Mouse (Mus musculus): ENCODE results near the gene Card19. TPM values are rescaled to one million over a fixed set of nuclear protein-coding genes. Genes with fewer than 3 reads are reported as not detected.

Gene Card19
- total and polyA plus RNA-seq, 3 experiments: 15.8 to 51.8 TPM; not detected in 1

DNA sequence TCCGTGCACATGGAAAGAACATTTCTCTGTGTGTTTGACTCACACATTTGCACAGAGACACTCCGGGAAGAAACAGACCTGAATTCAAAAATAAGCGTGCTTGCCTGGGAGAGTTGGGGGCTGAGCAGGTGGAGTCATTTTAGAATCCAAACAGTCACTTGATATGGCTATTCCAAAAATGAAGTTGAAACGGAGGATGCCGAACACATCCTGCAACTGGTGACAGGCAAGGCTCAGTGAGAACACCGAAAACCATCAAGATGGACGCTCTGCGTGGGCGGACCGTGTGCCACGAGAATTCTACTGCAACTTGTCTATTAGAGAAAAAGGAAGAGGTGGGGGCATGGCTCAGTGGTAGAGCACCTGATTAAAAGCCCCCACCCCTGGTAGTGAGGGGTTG, 45.2 kb downstream of the Card19 start:
- H3K4me3 ChIP-seq (ENCODE audit: control insufficient read depth in 1 of 2, insufficient read depth in 1 of 2, low read depth in 2 of 2, low read length in 2 of 2): no peak overlapping the region
- TF ChIP-seq POLR2A (IDR thresholded peaks at IDR 0.05; ENCODE audit: control insufficient read depth in 1 of 2, insufficient read depth in 1 of 2, low read depth in 1 of 2, low read length in 2 of 2, poor library complexity in 1 of 2) (no peak), USF1 (IDR thresholded peaks at IDR 0.05; ENCODE audit: low read depth, low read length) (no peak), E2F4 (IDR thresholded peaks at IDR 0.05; ENCODE audit: borderline replicate concordance, low read depth, low read length) (no peak), MYC (IDR thresholded peaks at IDR 0.05; ENCODE audit: low read depth, low read length) (no peak), EP300 (IDR thresholded peaks at IDR 0.05; ENCODE audit: low read depth in 1 of 2, low read length in 2 of 2) (no peak), BHLHE40 (IDR thresholded peaks at IDR 0.05; ENCODE audit: borderline replicate concordance, low read depth, low read length) (no peak)
- no peaks in the 10 kb centered on the region for H3K36me3 ChIP-seq (ENCODE audit: control insufficient read depth in 1 of 2, insufficient read depth in 2 of 2, low read length in 2 of 2)
- no peaks in the 10 kb centered on the region for H3K79me2 ChIP-seq (ENCODE audit: control insufficient read depth, insufficient read depth, low read length, poor library complexity)
- H3K27ac ChIP-seq (ENCODE audit: control insufficient read depth, low read depth, low read length): no peak overlapping the region
- no peaks in the 10 kb centered on the region for H3K9me3 ChIP-seq (replicated peaks; ENCODE audit: insufficient read depth, low read length)
- peaks cover 0 to 4% of the 10 kb centered on the region in 2 experiments; a peak in 1 of 4 replicates for H3K4me1 ChIP-seq (ENCODE audit: control insufficient read depth in 1 of 2, insufficient read depth in 2 of 2, low read length in 2 of 2)
- H3K9ac ChIP-seq (ENCODE audit: control insufficient read depth, low read depth, low read length, poor library complexity, severe bottlenecking): no peak overlapping the region
- no peak for DNase-seq (ENCODE audit: low read depth, low spot score)
- H3K27me3 ChIP-seq (ENCODE audit: control insufficient read depth in 1 of 2, insufficient read depth in 2 of 2, low read length in 2 of 2): no peaks in the 10 kb centered on the region

DNA sequence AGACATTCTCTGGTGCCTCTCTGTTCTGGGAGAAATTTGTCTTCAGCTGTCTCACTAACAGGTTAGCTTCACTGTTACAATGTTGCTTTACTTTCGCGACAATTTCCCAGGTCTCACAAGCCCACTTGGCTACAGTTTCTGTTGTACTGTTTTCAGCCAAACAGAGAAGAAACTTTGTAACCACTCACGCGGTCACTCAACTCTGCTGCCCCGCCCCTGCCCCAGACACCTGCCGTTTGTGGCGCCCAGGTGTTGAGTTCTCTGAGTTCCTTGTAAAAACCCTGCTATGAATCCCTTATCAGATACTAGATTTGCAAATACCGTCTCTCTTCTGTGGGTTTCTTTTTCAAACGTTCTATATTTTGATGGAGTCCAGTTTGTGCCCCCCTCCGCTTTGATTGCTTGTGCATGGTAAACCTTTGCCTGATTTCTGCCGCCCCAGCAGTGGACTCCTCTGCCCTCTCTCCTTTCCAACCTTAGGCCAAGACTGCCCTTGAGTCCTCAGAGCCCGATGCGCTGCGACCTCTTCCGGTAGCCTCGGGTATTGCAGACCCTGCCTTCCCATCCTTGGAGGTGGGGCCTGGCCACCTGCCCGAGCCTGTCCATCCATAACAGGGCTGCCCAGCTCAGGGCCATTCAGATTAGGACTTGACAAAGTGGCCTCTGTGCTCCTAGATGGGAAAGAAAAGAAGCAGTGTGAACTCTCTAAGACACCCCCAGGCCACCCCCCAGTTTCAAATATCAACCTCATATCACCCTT, 46.2 kb downstream of the Card19 start:
- H3K4me3 ChIP-seq (ENCODE audit: control insufficient read depth in 1 of 2, insufficient read depth in 1 of 2, low read depth in 2 of 2, low read length in 2 of 2): peak overlapping the region; percentile 30 to 40
- H3K79me2 ChIP-seq (ENCODE audit: control insufficient read depth, insufficient read depth, low read length, poor library complexity): no peaks in the 10 kb centered on the region
- H3K36me3 ChIP-seq (ENCODE audit: control insufficient read depth in 1 of 2, insufficient read depth in 2 of 2, low read length in 2 of 2): no peaks in the 10 kb centered on the region
- H3K9ac ChIP-seq (ENCODE audit: control insufficient read depth, low read depth, low read length, poor library complexity, severe bottlenecking): 0 out of 2 replicates have a peak overlapping the region, but pooled peaks have one; percentile 4
- H3K4me1 ChIP-seq (ENCODE audit: control insufficient read depth in 1 of 2, insufficient read depth in 2 of 2, low read length in 2 of 2): peaks cover 0 to 4% of the 10 kb centered on the region in 2 experiments; a peak in 1 of 4 replicates
- H3K27ac ChIP-seq (ENCODE audit: control insufficient read depth, low read depth, low read length): no peak overlapping the region
- peak; percentile 80 for DNase-seq (ENCODE audit: low read depth, low spot score)
- peak; percentile 82 to 95 (median 93) for TF ChIP-seq CTCF (IDR thresholded peaks at IDR 0.05 in 2 of 3, conservative IDR thresholded peaks at IDR 0.05 in 1 of 3; ENCODE audit: control insufficient read depth in 1 of 3, insufficient read depth in 1 of 3, low read depth in 2 of 3, low read length in 3 of 3, poor library complexity in 1 of 3, severe bottlenecking in 1 of 3)
- peak; percentile 45; the same call in 1 of the 2 replicates for TF ChIP-seq GATA1 (IDR thresholded peaks at IDR 0.05; ENCODE audit: low read depth, low read length)
- peak; percentile 56 for TF ChIP-seq SMC3 (IDR thresholded peaks at IDR 0.05; ENCODE audit: low read depth, low read length)
- peak; percentile 57 for TF ChIP-seq RAD21 (IDR thresholded peaks at IDR 0.05; ENCODE audit: low read depth, low read length)
- peak; percentile 18; the same call in 1 of the 2 replicates for TF ChIP-seq ZC3H11A (IDR thresholded peaks at IDR 0.05; ENCODE audit: low read depth, low read length)
- no peak for TF ChIP-seq ZNF384 (IDR thresholded peaks at IDR 0.05; ENCODE audit: low read depth, low read length)
- TF ChIP-seq KAT2A (conservative IDR thresholded peaks at IDR 0.05; ENCODE audit: low read depth, low read length): no peak
- no peaks in the 10 kb centered on the region for H3K27me3 ChIP-seq (ENCODE audit: control insufficient read depth in 1 of 2, insufficient read depth in 2 of 2, low read length in 2 of 2)
- H3K9me3 ChIP-seq (replicated peaks; ENCODE audit: insufficient read depth, low read length): no peaks in the 10 kb centered on the region

DNA sequence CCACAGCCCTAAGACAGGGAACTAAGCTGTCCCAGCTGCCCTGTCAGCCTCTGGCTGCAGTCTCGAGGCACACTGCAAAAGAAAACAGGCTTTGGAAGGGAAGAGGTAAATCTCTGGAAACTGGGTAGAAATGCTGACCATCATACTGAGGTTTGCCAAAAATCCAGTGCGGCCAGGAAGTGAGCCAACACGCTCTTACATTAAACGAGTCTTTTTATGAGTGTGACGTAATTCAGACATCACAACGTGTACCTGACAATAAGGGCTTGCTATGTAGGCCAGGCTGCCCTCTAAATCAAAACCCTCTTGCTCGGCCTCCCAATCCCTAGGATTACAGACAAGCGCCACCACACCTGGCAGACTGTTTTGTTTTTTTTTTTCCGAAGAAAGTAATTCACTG, 48.8 kb downstream of the Card19 start:
- Histone ChIP-seq H3K36me3 (ENCODE audit: control insufficient read depth in 1 of 2, insufficient read depth in 2 of 2, low read length in 2 of 2) (peaks cover 0 to 9% of the 10 kb centered on the region in 2 experiments; a peak in 2 of 4 replicates), H3K79me2 (ENCODE audit: control insufficient read depth, insufficient read depth, low read length, poor library complexity) (no peaks in the 10 kb centered on the region), H3K27me3 (ENCODE audit: control insufficient read depth in 1 of 2, insufficient read depth in 2 of 2, low read length in 2 of 2) (no peaks in the 10 kb centered on the region), H3K9ac (ENCODE audit: control insufficient read depth, low read depth, low read length, poor library complexity, severe bottlenecking) (no peak overlapping the region), H3K27ac (ENCODE audit: control insufficient read depth, low read depth, low read length) (no peak overlapping the region), H3K4me1 (ENCODE audit: control insufficient read depth in 1 of 2, insufficient read depth in 2 of 2, low read length in 2 of 2) (peaks cover 4 to 22% of the 10 kb centered on the region in 2 experiments), H3K9me3 (replicated peaks; ENCODE audit: insufficient read depth, low read length) (no peaks in the 10 kb centered on the region), H3K4me3 (ENCODE audit: control insufficient read depth in 1 of 2, insufficient read depth in 1 of 2, low read depth in 2 of 2, low read length in 2 of 2) (no peak overlapping the region)
- DNase-seq (ENCODE audit: low read depth, low spot score): no peak
- TF ChIP-seq USF1 (IDR thresholded peaks at IDR 0.05; ENCODE audit: low read depth, low read length) (no peak), UBTF (IDR thresholded peaks at IDR 0.05; ENCODE audit: borderline replicate concordance, insufficient read depth, low read depth, low read length) (no peak), POLR2A (IDR thresholded peaks at IDR 0.05; ENCODE audit: control insufficient read depth in 1 of 2, insufficient read depth in 1 of 2, low read depth in 1 of 2, low read length in 2 of 2, poor library complexity in 1 of 2) (no peak), SIN3A (IDR thresholded peaks at IDR 0.05; ENCODE audit: low read length) (no peak), CTCF (IDR thresholded peaks at IDR 0.05 in 2 of 3, conservative IDR thresholded peaks at IDR 0.05 in 1 of 3; ENCODE audit: control insufficient read depth in 1 of 3, insufficient read depth in 1 of 3, low read depth in 2 of 3, low read length in 3 of 3, poor library complexity in 1 of 3, severe bottlenecking in 1 of 3) (no peak), CHD1 (IDR thresholded peaks at IDR 0.05; ENCODE audit: low read depth, low read length) (no peak), TAL1 (IDR thresholded peaks at IDR 0.05; ENCODE audit: low read length) (no peak), ZNF384 (IDR thresholded peaks at IDR 0.05; ENCODE audit: low read depth, low read length) (no peak), ZKSCAN1 (IDR thresholded peaks at IDR 0.05; ENCODE audit: low read depth, low read length) (no peak), SMC3 (IDR thresholded peaks at IDR 0.05; ENCODE audit: low read depth, low read length) (no peak), MEF2A (IDR thresholded peaks at IDR 0.05; ENCODE audit: extremely low read depth, insufficient replicate concordance, low read depth, low read length, poor library complexity, severe bottlenecking) (no peak), POLR2AphosphoS2 (IDR thresholded peaks at IDR 0.05; ENCODE audit: low read length) (no peak), ELF1 (IDR thresholded peaks at IDR 0.05; ENCODE audit: low read depth, low read length) (no peak), HCFC1 (IDR thresholded peaks at IDR 0.05; ENCODE audit: low read depth, low read length) (no peak), RCOR1 (IDR thresholded peaks at IDR 0.05; ENCODE audit: low read depth, low read length) (no peak)
